Mouse (Mus musculus): Measurements from ENCODE around the gene Metap2.

The Metap2 gene

DNA sequence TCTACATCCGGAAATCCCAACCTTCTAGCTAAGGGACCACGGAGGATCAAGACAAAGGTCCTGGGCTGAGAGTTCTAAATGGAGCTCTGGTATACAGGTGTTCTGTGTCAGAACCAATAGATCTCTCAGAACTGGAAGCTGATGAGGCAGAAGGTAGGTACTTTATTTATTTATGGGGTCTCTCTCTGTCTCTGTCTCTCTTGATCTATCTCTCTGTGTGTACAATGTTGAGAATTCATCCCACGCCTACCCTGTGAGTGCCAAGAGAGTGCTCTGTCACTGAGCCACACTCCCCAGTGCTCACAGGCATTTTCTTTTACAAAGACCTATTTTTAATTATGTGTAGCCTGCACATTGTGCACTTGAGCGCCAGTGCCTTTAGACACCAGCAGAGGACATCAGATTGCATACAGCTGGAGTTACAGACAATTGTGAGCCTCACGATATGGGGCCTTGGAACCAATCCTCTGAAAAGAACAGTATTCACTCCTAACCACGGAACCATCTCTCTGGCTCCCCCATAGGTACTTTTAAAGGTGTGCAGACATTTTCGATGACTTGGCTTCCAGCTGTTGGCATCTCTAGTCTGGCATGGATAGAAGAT, at the start of gene Metap2:
Metap2 (minus strand) TSS at position 51 of the 604 bp plus-strand sequence.
- DNase-seq (ENCODE audit: low read depth): no peak

DNA sequence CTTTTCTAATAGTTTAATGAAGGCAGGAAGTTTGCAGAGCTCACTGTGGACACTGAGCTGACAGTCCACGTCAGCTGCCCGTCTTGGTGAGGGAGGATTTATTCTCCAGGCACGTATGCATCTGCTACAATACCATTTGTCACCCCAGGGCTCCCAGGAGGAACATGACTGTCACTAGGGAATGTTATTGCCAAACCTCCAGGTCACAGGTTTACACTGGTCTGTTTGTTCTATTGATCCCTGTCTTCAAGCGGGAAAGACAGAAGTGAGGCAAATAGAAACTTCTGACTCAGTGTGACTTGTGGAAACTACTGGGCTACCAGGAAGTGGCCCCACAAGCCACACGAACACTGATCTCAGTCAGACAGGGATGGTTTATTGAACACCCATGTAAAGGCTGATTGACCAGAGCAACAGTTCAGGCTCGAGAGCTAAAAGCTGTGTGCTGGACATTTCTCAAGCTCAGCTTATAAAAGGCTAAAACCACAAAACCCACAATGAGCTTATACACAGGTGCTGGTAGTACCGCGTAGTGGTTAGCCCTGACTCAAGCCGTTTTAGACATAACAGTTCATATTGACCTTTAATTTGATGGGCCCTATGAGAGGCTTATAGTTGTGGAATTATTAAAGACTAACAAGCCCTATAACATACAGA, 49.1 kb upstream of the Metap2 start:
- DNase-seq (ENCODE audit: low read depth): no peak

DNA sequence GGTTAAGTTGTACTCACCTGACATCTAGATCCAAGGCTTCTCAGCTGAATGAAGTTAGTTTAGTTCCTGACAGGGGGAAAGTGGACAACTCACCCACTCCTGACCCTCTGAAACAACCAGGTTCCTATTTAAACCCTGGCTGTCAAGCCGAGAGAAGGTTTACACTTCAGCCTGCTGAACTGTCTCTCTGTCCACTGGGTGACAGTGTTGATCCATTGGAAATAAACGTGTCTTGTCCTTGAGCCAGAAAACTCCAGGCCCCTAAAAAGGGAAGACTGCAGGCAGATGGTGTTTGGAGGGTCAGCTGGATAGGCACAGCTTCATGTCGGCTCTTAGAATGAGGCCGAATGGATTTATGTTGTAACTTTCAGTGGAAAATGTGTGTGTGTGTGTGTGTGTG, 48.5 kb upstream of the Metap2 start:
- peak; percentile 68 for DNase-seq (ENCODE audit: low read depth)

DNA sequence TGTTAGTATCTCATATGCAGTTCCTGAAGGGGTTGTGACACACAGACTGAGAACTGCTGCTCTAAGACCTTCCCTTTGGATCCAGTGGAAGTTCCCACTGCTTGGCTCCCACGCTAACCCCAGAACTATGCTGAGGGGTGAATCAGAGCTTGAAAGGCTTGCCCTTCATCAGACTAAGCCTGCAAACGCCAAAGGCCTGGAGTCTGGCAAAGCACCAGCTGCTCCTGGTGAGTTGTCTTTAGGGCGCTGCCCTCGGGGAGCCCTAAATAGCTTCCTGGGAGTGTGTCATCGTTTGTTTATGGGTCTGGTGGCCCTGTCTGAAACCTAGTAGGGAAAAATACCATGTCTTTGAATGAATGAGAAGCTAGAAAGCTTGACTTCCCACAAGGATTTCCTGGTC, 47.3 kb upstream of the Metap2 start:
- DNase-seq (ENCODE audit: low read depth): peak; percentile 90

DNA sequence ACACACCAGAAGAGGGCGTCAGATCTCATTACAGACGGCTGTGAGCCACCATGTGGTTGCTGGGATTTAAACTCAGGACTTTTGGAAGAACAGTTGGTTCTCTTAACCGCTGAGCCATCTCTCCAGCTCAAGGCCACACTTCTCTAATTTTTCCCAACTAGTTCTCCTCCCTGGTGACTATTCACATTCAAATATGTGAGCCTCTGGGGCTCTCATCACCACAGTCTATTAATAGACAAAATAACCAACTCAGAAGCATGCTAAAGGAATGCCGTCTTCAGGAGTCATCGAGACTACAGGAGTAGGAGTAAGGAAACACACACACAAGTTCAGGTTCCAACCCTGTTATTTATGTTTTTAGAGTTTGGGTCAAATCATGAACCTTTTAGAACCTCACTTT, 43.4 kb upstream of the Metap2 start:
- no peak for DNase-seq (ENCODE audit: low read depth)

DNA sequence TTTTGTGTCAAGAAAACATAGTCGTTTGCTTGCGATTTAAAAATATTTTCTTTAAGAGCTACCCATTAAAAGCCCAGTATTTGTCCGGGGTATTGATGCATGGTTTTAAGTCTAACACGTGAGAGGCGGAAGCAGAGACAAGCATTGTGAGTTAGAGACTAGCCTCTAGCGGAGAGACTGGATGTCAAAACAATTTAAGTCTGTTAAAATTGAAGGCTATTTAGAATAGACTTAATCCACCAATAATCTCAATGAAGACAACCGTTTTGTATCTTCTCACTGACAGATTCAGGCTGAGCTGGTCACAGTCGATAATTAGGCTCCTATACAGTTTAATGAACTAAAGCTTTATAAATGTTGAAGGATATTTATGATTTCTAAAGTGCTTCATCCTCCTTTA, 42.8 kb upstream of the Metap2 start:
- DNase-seq (ENCODE audit: low read depth): no peak

DNA sequence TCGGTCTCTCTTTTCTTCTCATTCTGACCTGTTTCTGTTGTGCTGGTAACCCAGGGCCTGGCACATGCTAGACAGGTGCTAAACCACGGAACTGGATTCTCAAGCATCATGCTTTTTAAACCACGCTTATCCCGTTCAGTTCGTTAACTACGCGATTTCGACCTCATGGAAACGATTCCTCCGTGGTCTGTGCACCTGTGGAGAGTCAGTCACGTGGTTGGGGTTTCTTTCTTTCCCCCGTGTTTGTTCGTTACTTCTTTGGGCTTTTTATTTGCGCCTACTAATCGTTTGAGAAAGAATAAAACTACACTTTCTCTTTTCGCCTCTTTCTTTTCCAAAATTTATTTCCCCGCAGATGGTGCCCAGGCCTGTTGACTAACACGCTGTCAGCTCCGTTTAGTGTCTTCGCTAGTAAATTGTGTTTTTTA, 42.0 kb upstream of the Metap2 start:
- no peak for DNase-seq (ENCODE audit: low read depth)

DNA sequence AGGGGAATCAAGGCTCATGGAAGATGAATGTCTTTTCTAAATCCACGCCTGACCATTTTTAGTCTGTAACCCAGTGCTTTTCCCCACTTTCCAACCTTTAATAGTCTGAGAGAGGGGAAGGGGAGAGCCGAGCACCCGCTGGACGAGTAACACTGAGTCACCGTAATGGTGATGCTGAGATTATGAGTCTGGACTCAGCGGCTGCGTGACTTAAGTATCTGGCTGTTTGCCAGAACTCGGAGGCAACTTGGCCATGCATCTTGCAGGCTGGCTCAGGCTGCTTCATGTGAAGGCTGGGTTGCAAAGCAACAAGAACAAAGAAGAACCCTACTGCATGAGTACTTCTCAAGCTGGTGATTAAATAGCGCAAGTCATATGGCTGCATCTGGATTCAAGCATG, 37.1 kb upstream of the Metap2 start:
- peak; percentile 96 for DNase-seq (ENCODE audit: low read depth)

DNA sequence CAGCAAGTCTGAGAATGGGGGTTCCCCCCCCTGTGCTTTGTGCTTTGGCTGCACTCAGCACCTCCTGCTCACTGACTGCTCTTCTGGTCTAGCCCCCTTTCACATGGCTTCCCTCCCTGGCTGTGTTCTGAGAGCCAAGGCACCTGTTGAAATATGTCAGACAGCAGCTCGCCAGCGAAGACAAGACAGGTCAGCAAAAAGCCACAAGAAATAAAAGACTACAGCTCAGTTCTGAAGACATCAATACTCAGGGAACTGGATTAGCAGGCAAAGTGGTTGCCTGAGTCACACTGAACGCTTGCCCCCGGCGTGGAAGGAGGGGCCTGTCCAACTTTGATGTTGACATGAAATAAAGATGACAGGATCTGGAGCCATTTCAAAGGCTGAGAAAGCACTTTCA, 36.0 kb upstream of the Metap2 start:
- peak; percentile 74 for DNase-seq (ENCODE audit: low read depth)

DNA sequence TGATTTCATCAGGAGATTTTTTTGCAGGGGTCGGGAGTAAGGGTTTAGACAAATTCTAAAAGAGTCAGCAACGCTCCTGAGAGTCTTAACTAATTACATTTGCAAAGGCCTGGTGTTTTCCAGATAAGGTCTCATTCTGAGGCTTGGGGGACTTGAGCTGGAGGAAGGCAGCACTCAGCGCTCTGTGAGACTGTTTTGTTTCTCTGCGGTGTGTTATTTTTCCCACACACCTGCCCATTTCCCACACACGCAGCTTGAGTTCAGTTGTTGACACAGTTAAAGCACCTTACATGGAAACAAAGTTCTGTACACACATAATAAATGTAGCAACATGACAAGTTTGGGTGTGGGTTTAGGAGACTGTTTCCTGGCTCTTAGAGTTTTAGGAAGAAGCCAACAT, 35.1 kb upstream of the Metap2 start:
- DNase-seq (ENCODE audit: low read depth): no peak

DNA sequence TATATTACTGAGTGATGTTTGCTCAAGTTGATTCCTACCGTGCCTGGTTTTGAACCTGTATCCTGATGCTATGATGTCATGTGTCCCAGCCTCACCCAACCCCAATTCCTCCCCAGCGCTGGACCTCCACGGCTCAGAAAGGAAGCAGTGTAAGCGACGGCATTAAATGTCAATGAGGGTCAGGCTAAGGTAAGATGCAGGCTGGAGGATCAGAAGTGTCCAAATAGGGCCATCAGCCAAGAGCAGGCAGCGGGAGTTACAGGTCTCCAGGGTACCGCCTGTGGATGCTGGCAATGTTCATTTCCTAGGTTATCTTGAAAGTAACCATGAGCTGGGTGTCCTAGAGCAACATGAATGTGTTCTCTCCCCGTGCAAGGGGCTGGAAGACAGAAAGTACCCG, 34.5 kb upstream of the Metap2 start:
- DNase-seq (ENCODE audit: low read depth): no peak

DNA sequence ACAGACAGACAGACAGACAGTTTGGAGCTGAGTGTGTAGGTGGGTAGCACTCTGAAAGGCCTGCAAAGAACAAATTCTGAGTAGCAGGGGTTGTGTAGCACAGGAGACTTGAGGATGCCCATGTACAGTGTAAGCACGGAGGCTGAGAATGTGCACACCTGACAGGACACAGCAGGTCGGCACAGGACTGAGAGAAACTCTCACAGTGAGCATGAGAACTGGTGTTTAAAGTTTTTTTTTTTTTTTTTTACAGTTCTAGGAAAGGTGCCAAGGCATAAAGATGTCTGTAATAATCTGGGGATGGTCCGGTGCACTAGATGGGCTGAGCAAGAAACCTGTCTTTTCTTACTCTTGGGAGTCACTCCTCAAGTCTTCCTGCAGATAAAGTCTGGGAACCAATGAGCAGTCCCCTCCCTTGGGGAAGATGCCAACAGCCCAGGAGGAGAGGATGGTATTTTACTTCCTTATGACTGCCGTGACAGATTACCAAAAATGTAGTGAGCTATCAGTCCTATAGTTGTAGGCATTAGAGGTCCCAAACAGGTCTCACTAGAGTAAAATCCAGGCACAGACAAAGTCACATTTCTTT, 33.4 kb upstream of the Metap2 start:
- DNase-seq (ENCODE audit: low read depth): no peak

DNA sequence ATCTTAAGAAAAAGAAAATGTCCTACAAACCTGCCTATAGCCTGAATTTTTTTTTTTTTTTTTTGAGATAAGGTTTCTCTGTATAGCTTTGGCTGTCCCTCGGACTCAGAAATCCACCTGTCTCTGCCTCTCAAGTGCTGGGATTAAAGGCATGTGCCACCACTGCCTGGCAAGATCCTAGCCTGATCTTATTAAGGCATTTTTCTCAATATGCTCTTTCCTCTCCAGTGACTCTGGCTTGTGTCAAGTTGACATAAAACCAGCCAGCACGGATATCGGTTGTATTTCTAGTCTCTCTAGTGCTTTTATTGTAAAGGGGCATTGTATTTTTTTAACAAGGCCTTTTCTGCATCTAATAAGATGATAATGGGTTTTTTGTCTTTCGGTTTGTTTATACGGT, 27.8 kb upstream of the Metap2 start:
- DNase-seq (ENCODE audit: low read depth): no peak

DNA sequence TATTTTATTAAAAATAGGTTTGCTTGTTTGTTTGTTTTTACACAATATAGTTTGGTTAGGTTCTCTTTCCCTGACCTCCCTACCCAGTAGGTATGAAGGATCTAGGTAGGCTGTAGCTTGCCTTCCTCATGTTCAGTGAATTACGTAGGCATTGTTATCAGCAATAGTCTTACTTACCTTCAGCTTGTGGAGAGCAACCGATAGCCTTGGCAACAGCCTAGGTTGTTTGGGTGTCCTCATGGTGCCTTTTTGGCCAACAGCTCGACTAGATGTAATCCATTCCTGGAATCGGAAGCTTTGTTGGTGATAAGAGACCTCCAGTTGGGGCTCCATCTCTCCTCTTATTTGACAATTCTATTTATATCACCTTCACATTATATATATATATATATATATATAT, 24.3 kb upstream of the Metap2 start:
- DNase-seq (ENCODE audit: low read depth): no peak

DNA sequence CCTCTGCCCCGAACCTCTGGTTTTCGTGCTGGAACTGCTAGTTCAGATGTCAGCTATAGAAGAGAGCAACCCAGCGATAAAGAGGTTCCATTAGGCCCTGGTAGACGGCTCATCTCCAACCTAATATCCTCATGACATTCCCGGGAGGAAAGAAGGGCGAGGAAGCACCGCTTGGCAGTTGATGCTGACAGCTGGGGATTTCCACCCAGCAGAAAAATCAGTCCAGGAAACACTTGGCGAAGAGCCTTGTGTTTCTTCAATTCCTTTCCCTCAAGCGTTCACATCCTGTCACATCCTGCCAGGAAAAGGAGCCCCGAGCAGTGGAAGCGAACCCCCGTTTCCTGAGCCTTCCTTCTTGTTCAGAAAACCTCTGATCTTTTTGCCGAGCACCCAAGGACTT, 22.3 kb upstream of the Metap2 start:
- peak; percentile 62 for DNase-seq (ENCODE audit: low read depth)

DNA sequence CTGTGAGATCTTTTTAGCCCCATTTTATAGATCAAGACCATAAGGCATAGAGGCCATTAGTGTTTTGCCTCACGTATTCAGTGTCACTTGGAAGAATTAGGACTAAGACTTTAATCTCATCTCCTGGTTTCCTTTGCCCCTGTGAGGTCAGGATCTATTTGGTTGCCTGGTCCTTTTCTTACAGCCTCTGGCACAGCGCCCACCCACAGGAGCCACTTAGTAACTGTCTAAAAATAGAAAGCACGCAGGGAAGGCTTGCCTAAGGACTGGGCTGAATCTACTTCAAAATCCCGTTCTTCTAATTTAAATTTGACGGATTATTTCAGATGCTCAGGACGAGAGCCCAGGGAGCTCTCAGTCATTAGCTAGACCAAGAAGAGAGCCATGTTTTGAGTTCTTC, 21.8 kb upstream of the Metap2 start:
- peak; percentile 75 for DNase-seq (ENCODE audit: low read depth)

DNA sequence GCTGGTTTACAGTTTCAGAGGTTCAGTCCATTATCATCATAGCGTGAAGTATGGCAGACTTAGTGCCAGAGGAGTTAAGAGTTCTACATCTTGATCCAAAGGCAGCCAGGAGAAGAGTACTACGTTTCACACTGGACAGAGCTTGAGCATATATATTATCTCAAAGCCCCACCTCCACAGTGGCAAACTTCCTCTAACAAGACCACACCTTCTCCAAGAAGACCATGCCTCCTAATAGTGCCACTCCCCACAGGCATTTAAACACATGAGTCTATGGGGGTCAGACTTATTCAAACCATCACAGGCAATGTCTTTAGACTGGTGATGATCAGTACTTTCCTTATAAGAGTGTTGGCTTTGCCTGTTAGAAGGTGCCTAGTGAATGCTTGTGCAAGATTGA, 21.2 kb upstream of the Metap2 start:
- no peak for DNase-seq (ENCODE audit: low read depth)

DNA sequence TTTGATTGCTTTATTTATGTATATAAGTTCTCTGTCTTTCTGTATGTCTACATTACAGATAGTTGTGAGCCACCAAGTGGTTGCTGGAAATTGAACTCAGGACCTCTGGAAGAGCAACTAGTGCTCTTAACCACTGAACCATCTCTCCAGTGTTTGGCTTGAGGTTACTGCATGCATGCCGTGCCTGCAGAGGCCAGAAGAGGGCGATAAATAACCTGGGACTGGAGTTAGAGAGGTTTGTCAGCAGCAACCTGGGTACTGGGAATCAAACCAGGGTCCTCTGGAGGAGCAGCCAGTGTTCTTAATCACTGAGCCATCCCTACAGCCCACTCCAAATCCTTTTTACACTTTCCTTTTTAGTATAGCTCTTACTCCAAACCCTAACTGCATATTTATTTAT, 19.9 kb upstream of the Metap2 start:
- no peak for DNase-seq (ENCODE audit: low read depth)

DNA sequence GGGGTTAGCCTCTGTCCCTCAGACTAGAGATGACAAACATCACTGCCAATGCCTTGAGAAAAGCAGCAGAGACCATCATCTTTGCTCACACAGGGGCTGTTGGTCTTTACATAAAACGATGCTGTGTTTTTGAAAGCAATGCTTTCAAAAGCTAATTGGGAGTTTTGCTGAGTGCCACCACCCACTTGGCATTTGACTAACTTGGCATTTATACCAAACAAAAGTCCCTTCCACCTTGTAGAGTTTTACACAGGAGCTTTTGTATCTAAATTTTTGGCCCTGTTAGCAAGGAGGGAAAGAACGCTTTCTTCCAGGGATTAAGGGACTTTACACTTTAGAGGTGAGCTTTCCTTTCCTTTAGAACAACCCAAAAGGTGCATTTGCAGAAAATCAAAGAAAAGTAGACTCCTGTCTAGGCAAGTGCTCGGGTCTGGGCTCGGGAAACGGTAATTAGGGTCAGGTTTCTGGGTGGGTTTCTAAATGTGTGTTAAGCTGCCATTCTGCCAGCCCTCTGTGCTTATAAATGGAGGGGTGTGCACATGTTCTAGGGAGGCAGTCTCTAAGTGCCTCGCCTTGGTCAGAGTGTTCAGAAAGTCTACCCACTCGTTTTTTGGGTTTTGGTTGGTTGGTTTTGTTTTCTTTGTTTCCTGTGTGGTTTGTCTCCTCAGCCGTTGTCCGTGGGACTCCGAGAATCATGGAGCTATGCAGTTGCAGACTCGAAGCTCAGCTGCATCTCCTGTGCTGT, 18.8 kb upstream of the Metap2 start:
- no peak for DNase-seq (ENCODE audit: low read depth)

DNA sequence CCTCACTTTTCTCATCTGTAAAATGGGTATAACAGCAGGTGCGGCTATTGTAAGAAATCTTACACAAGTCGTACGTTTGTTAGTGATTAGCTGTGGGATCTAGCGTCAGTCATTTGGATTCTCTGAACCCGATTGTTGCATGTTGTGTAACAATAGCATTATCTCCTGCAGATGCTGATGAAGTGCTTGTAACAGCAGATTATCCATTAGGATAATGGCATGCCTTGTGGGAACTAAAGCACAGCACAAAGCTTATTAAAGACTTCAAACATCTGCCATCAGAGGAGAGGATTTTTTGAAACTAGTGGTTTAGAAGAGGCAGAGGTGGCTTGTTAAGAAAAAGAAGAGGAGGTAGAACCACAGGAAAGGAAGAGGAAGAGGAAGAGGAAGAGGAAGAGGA, 16.6 kb upstream of the Metap2 start:
- no peak for DNase-seq (ENCODE audit: low read depth)

DNA sequence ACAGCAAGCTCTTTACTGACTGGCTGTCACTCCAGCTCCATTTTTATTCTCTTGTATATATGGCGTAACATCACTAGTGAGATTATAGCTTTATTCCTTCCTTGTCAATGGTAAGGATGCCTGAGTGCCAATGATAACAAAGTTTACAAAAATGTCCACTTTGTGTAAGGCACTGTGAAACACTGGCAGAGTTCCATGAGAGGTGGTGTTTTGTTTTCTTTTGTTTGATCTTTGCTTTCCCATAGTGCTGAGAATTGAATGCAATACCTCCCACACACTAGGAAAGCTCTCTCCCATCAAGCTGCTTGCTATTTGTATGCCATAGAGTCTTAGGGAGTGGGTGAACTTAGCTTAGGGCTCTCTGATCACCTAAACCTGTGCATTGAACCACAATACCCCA, 16.0 kb upstream of the Metap2 start:
- DNase-seq (ENCODE audit: low read depth): no peak

DNA sequence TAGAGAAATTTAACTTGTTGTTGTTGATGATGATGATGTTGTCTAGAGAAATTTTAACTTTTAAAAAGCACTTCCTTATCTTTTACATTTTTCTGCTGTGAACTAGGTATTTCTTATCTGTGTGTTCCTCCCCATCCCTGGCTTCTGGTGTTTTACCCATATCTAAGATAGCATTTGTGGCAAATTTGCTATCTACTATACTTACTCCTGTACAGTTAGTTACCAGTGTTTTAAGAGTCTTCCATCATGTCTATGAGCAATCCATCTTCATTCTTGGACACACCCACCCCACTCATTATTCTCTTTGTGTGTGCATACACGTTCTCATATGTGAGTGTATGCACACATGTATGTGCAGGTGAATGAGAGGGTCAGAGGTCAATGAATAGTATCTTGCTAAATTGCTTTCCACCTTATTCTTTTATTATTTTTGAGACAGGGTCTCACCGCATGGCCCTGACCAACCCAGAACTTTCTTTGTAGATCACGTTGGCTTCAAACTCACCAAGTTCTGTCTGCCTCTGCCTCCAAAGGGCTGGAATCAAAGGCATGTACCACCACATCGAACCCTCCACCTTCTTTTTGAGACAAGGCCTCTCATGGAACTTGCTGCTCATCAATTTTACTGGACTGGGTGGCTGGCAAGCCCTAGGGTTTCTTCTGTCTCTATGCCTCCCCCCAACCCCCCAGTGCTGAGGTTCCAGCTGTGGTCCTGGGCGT, 15.4 kb upstream of the Metap2 start:
- DNase-seq (ENCODE audit: low read depth): no peak

DNA sequence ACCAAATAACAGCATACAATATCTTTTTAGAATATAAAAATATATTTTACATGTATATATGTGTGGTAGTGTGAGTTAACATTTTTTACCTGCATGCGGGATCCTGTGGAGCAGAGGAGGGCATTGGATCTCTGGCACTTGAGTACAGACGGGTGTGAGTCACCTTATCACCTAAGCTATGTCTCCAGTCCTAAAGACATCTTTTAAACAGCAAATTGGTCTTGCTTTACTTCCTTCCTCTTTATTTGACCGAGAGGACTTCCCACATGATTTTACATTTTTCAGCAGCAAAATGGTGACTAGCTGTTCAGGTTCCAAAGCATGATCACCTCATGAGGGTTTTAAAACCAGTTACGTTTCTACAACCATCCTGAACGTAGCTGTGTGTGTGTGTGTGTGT, 14.4 kb upstream of the Metap2 start:
- DNase-seq (ENCODE audit: low read depth): no peak
